Mouse (Mus musculus): ENCODE results near the gene Slc2a2.

DNA sequence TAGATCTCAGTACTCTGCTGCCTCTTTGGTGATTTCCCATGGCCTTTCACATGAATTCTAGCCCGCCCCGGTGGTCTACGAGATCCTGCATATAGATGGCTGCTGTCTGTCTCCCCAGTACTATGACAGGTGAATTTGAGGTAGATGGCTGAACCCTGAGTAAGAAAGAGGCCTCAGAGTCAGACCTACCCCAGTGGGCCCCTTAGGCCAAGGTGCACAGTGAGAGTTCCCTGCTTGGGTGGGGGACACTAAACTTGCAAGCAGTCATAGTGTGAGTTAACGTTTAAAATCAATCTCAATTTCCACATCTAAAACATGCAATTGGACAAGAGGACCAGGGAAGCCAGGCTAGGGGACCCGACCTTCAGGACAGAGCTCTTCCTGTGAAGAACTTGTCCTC lies 2.9 kb upstream of the Slc2a2 start:
- no peak for TF ChIP-seq CTCF (conservative IDR thresholded peaks at IDR 0.05; ENCODE audit: low read length)
- no peak for TF ChIP-seq POU5F1 (IDR thresholded peaks at IDR 0.05; ENCODE audit: borderline replicate concordance, low read length)

Data from E14TG2a.4 (cell line).